Mouse (Mus musculus): ENCODE measurements around the gene B3galnt1. TPM values are rescaled to one million over a fixed set of nuclear protein-coding genes. Genes with fewer than 3 reads are reported as not detected.

B3galnt1 gene
- 3.3 and 3.9 TPM in 2 replicates for polyA plus RNA-seq (2012; rRNA removed)

DNA sequence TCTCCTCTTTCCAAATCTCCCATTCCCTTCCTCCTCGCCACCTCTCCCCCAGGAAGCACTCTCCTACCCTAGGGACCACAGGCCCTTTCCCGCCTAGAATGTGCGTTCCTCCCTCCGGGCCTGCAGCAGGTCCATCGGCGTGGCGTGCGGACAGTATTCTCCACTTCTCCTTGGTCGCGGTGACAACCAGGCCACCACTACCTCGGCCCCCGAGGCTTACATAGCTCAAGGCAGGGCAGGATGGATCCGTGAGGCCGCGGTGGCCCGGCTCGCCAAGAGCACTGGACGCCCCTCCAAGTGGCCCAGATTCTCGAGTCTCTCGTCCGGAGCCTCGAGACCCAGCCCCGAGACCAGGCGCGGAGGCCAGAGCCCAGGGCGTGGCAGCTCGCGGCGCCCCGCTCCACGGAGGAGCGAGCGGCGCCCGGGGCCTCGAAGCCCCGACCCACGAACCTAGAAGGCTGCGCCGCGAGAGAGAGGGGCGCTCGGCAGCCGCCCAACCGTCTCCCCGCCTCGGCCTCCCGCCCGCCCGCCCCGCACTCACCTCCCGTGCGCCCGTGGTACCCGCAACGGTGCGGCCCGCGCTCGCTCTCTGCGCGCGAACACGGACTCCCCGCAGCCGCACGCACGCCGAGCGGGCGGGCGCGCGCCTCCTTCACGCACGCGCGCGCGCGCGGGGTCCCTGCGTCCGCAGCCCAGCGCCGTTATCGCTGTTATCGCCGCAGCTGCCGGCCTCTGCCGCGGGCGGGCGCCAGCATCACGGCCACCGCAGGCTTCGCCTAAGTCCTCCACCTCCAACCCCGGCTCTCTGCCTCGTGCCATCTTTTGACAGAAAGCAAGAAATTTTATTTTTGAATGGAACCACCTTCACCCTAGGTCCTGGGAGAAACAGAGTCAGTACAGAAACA lies at the start of gene B3galnt1:
Gene B3galnt1 (minus strand): TSS at position 700 of the 905 bp plus-strand sequence.

Other genes with a start within 250 kb of the B3galnt1 start
- 37.7 and 38.5 TPM in 2 replicates for gene Nmd3, start 123.0 kb upstream of the B3galnt1 start, polyA plus RNA-seq (2012; rRNA removed)